8 mouse cellular contexts compared by ENCODE assay signal in the genomic region with DNA sequence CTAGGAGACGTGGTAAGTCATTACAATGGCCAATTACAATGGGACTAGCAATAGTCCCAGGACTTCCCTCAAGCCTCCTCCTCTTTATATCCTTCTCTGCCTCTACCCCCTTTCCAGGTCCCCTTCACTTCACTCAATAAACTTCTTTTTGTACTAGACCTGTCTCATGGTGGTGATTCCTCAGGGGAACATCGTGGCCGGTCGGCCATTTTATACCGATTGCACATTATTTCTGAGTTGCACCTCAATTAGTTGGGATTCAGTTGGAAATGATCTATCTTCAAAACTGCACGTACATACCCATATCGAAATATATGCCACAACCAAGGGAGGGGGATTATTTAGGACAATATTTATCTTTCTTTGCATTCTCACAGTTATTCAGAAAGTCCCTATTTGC. TPM values are rescaled to one million over a fixed set of nuclear protein-coding genes. Genes with fewer than 3 reads are reported as not detected.
DNase-seq lines count a peak whose midpoint lies in the region; ATAC-seq and TF ChIP-seq lines count a peak whose summit lies in the region.

No protein-coding gene starts in this region.

- peak overlapping the region; percentile 8; the same call in 1 of the 2 replicates for H3K27ac ChIP-seq in liver, adult 2 months (replicated peaks; ENCODE audit: insufficient read depth, low read depth, low read length)
- H3K27ac ChIP-seq in embryonic facial prominence, embryonic 10.5 days (replicated peaks) = peak overlapping the region; percentile 95
- H3K27ac ChIP-seq in limb, embryonic 11.5 days (replicated peaks; ENCODE audit: low read depth, low read length) = no peak overlapping the region

- DNase-seq in liver, adult 2 months (ENCODE audit: extremely low read depth, low read depth, low spot score) = peak; percentile 12
- DNase-seq in liver = no peak
- peak; percentile 23 for DNase-seq in embryonic facial prominence, embryonic 10.5 days (ENCODE audit: low spot score)
- DNase-seq in limb, embryonic 11.5 days (ENCODE audit: low spot score) = peak; percentile 46
- peak; percentile 60 for DNase-seq in retina, embryonic 14.5 days (ENCODE audit: low spot score)
- no peak for DNase-seq in urinary bladder, postnatal 25 days (ENCODE audit: low spot score)
- no peak for DNase-seq in cerebellum, postnatal 25 days

- 0 out of 2 replicates have a peak, but pooled peaks cover 2% of the 10 kb centered on the region for H3K4me1 ChIP-seq in liver, adult 2 months (ENCODE audit: control insufficient read depth, insufficient read depth, low read length)
- peaks cover 17% of the 10 kb centered on the region for H3K4me1 ChIP-seq in embryonic facial prominence, embryonic 10.5 days
- peaks cover 3% of the 10 kb centered on the region; the same call in 1 of the 2 replicates for H3K4me1 ChIP-seq in limb, embryonic 11.5 days (ENCODE audit: control insufficient read depth, insufficient read depth, low read length)

- H3K9ac ChIP-seq in liver, adult 2 months (ENCODE audit: low read depth, low read length) = no peak overlapping the region
- peak overlapping the region; percentile 85 for H3K9ac ChIP-seq in limb, embryonic 11.5 days (ENCODE audit: low read length)

- H3K36me3 ChIP-seq in liver, adult 2 months (ENCODE audit: control insufficient read depth, insufficient read depth, low read length) = peaks cover 10% of the 10 kb centered on the region; the same call in 1 of the 2 replicates
- H3K36me3 ChIP-seq in embryonic facial prominence, embryonic 10.5 days (replicated peaks) = peaks cover 44% of the 10 kb centered on the region
- H3K36me3 ChIP-seq in limb, embryonic 11.5 days (ENCODE audit: control insufficient read depth, insufficient read depth, low read length) = peaks cover 3% of the 10 kb centered on the region; the same call in 1 of the 2 replicates

- TF ChIP-seq CTCF in liver, adult 2 months (IDR thresholded peaks at IDR 0.05; ENCODE audit: low read depth, low read length) = no peak

- no peak for TF ChIP-seq POLR2A in liver, adult 2 months (IDR thresholded peaks at IDR 0.05; ENCODE audit: extremely low read depth, insufficient read depth, low read length)

- ATAC-seq in limb, embryonic 11.5 days (ENCODE audit: insufficient number of reproducible peaks, low FRiP score, low TSS enrichment, low read depth) = no peak
- ATAC-seq in megakaryocyte-erythroid progenitor cell, adult 5-6 weeks (replicated peaks; ENCODE audit: low FRiP score, low TSS enrichment, poor library complexity, severe bottlenecking) = no peak

- H3K79me2 ChIP-seq in liver, adult 2 months (ENCODE audit: control insufficient read depth, insufficient read depth, low read length) = peaks cover 3% of the 10 kb centered on the region; the same call in 1 of the 2 replicates

- peak overlapping the region; percentile 88 for H3K4me3 ChIP-seq in liver, adult 2 months (ENCODE audit: insufficient read depth, low read depth, low read length)
- H3K4me3 ChIP-seq in embryonic facial prominence, embryonic 10.5 days = peak overlapping the region; percentile 90
- H3K4me3 ChIP-seq in limb, embryonic 11.5 days (ENCODE audit: low read depth, low read length) = peak overlapping the region; percentile 79

- 33% methylated on average over 7 of the region's 7 CpGs for WGBS in liver, adult 2 months
- 33% methylated on average over 7 of the region's 7 CpGs for WGBS in embryonic facial prominence, embryonic 10.5 days
- 33% methylated on average over 7 of the region's 7 CpGs for WGBS in limb, embryonic 11.5 days

- H3K27me3 ChIP-seq in liver, adult 2 months (ENCODE audit: control insufficient read depth, insufficient read depth, low read length) = no peaks in the 10 kb centered on the region
- H3K27me3 ChIP-seq in embryonic facial prominence, embryonic 10.5 days (replicated peaks; ENCODE audit: low read depth, poor library complexity, severe bottlenecking) = no peaks in the 10 kb centered on the region
- H3K27me3 ChIP-seq in limb, embryonic 11.5 days (ENCODE audit: control insufficient read depth, insufficient read depth, low read length) = no peaks in the 10 kb centered on the region

- peak overlapping the region; percentile 66 for H3K4me2 ChIP-seq in limb, embryonic 11.5 days (ENCODE audit: low read depth, severe bottlenecking)

- no peaks in the 10 kb centered on the region for H3K9me3 ChIP-seq in embryonic facial prominence, embryonic 10.5 days
- no peaks in the 10 kb centered on the region for H3K9me3 ChIP-seq in limb, embryonic 11.5 days (ENCODE audit: control insufficient read depth, low read length)

RNA-seq across cellular contexts. Expression of gene Rc3h2, which starts 8.9 kb away (rescaled TPM):
- 16.7 and 17.2 TPM in 2 replicates for total RNA-seq in liver, adult 2 months (2014; rRNA removed)
- 2.4 and 3.0 TPM in 2 replicates for polyA plus RNA-seq in liver, adult 2 months (2012; rRNA removed)
- polyA plus RNA-seq in embryonic facial prominence, embryonic 10.5 days (2016; fragmentation: Nextera tagmentation; extraction: Ambion mirVana) = 18.9 and 20.1 TPM in 2 replicates
- 17.0 and 20.8 TPM in 2 replicates for polyA plus RNA-seq in limb, embryonic 11.5 days (2014; fragmentation: Nextera tagmentation; extraction: Ambion mirVana)
- total RNA-seq in megakaryocyte-erythroid progenitor cell, adult 5-6 weeks (2014; fragmentation: Nextera tagmentation) = 37.6 and 40.7 TPM in 2 replicates
- total RNA-seq in megakaryocyte-erythroid progenitor cell, adult 5-6 weeks (2017) = 23.6 and 33.5 TPM in 2 replicates

RNA-seq across cellular contexts. Expression of gene Zbtb26, which starts 11.3 kb away (rescaled TPM):
- 5.1 and 6.5 TPM in 2 replicates for total RNA-seq in liver, adult 2 months (2014; rRNA removed)
- 0.70 and 1.1 TPM in 2 replicates for polyA plus RNA-seq in liver, adult 2 months (2012; rRNA removed)
- 10.3 and 12.1 TPM in 2 replicates for polyA plus RNA-seq in embryonic facial prominence, embryonic 10.5 days (2016; fragmentation: Nextera tagmentation; extraction: Ambion mirVana)
- 12.7 and 13.6 TPM in 2 replicates for polyA plus RNA-seq in limb, embryonic 11.5 days (2014; fragmentation: Nextera tagmentation; extraction: Ambion mirVana)
- 10.7 and 11.8 TPM in 2 replicates for total RNA-seq in megakaryocyte-erythroid progenitor cell, adult 5-6 weeks (2014; fragmentation: Nextera tagmentation)
- 8.7 and 13.7 TPM in 2 replicates for total RNA-seq in megakaryocyte-erythroid progenitor cell, adult 5-6 weeks (2017)

RNA-seq across cellular contexts. Expression of gene Zbtb6, which starts 11.4 kb away (rescaled TPM):
- 8.2 and 8.5 TPM in 2 replicates for total RNA-seq in liver, adult 2 months (2014; rRNA removed)
- 0.88 and 1.1 TPM in 2 replicates for polyA plus RNA-seq in liver, adult 2 months (2012; rRNA removed)
- 5.5 and 6.2 TPM in 2 replicates for polyA plus RNA-seq in embryonic facial prominence, embryonic 10.5 days (2016; fragmentation: Nextera tagmentation; extraction: Ambion mirVana)
- 5.4 and 5.6 TPM in 2 replicates for polyA plus RNA-seq in limb, embryonic 11.5 days (2014; fragmentation: Nextera tagmentation; extraction: Ambion mirVana)
- 11.4 and 12.4 TPM in 2 replicates for total RNA-seq in megakaryocyte-erythroid progenitor cell, adult 5-6 weeks (2014; fragmentation: Nextera tagmentation)
- 29.2 and 30.6 TPM in 2 replicates for total RNA-seq in megakaryocyte-erythroid progenitor cell, adult 5-6 weeks (2017)

RNA-seq across cellular contexts. Expression of gene Rabgap1, which starts 11.5 kb away (rescaled TPM):
- total RNA-seq in liver, adult 2 months (2014; rRNA removed) = 18.2 and 19.1 TPM in 2 replicates
- polyA plus RNA-seq in liver, adult 2 months (2012; rRNA removed) = 3.4 and 4.0 TPM in 2 replicates
- 45.4 and 47.8 TPM in 2 replicates for polyA plus RNA-seq in embryonic facial prominence, embryonic 10.5 days (2016; fragmentation: Nextera tagmentation; extraction: Ambion mirVana)
- polyA plus RNA-seq in limb, embryonic 11.5 days (2014; fragmentation: Nextera tagmentation; extraction: Ambion mirVana) = 44.4 and 44.5 TPM in 2 replicates
- 25.0 and 28.0 TPM in 2 replicates for total RNA-seq in megakaryocyte-erythroid progenitor cell, adult 5-6 weeks (2014; fragmentation: Nextera tagmentation)
- total RNA-seq in megakaryocyte-erythroid progenitor cell, adult 5-6 weeks (2017) = 39.7 and 49.2 TPM in 2 replicates

Comparison
In these comparisons a context has a peak if more than half of its experiments do, and no peak if none do; other contexts are left out.
1. DNase-seq: peak in liver, adult 2 months (single experiment), embryonic facial prominence, embryonic 10.5 days (single experiment), limb, embryonic 11.5 days (single experiment) and retina, embryonic 14.5 days (single experiment); none in liver (single experiment), urinary bladder, postnatal 25 days (single experiment) and cerebellum, postnatal 25 days (0 of 2).
2. Peak in every context shown above with its lines, with median percentiles within 50 percentile points of each other: H3K4me3 ChIP-seq.